Mouse (Mus musculus) liver, embryonic 14.5 days (tissue): Measurements from ENCODE around the gene Stag1. TPM values are rescaled to one million over a fixed set of nuclear protein-coding genes. Genes with fewer than 3 reads are reported as not detected.

Source experiments
- ATAC-seq: fragments of 200-750 bp; cut with Nextera tagmentation; 2 replicates; pipeline ENCODE4 v1.8.0; 2017; ENCODE audit warnings: moderate number of reproducible peaks, mild to moderate bottlenecking, moderate library complexity; ENCODE audit not compliant: insufficient read depth
- DNase-seq, 3 experiments: peaks; one replicate each; pipeline ENCODE4 v3.0.0-alpha.2; 2012 to 2013; ENCODE audit warnings: low read depth in 3 of 3, low spot score in 3 of 3
- H3K27ac ChIP-seq: fragments of 300-500 bp; sonication (generic); 2 replicates; pipeline ENCODE4 v1.5.1; 2014; ENCODE audit warnings: moderate library complexity, mild to moderate bottlenecking, control low read depth, inconsistent platforms
- H3K27me3 ChIP-seq: fragments of 300-500 bp; sonication (generic); 2 replicates; pipeline ENCODE4 v1.6.1; 2014; ENCODE audit warnings: mild to moderate bottlenecking, low read length, moderate library complexity; ENCODE audit not compliant: control insufficient read depth, insufficient read depth
- H3K36me3 ChIP-seq: fragments of 300-500 bp; sonication (generic); replicated peaks from 2 replicates; pipeline ENCODE4 v1.6.1; 2014; ENCODE audit warnings: low read depth; ENCODE audit not compliant: control insufficient read depth, insufficient read depth
- H3K4me1 ChIP-seq, 2 experiments: fragments of 200-500 bp in 1 of 2; fragments of 300-500 bp in 1 of 2; sonication (generic) in 1 of 2; replicated peaks; 2 replicates each; pipeline ENCODE4 v1.6.1; 2012 to 2014; ENCODE audit warnings: antibody characterized with exemption in 1 of 2, inconsistent platforms in 1 of 2, low read length in 1 of 2; ENCODE audit not compliant: control insufficient read depth in 2 of 2, insufficient read depth in 2 of 2
- H3K4me2 ChIP-seq: fragments of 300-500 bp; sonication (generic); 2 replicates; pipeline ENCODE4 v1.6.1; 2014; ENCODE audit warnings: low read depth, mild to moderate bottlenecking, control low read depth, moderate library complexity
- H3K4me3 ChIP-seq, 2 experiments: fragments of 200-500 bp in 1 of 2; fragments of 300-500 bp in 1 of 2; sonication (generic) in 1 of 2; 2 replicates each; pipeline ENCODE4 v1.5.1; 2012 to 2014; ENCODE audit warnings: low read depth in 2 of 2, low read length in 2 of 2, mild to moderate bottlenecking in 2 of 2, control low read depth in 1 of 2, inconsistent platforms in 1 of 2, moderate library complexity in 1 of 2; ENCODE audit not compliant: insufficient read depth in 1 of 2
- H3K9ac ChIP-seq: fragments of 300-500 bp; sonication (generic); replicated peaks from 2 replicates; pipeline ENCODE4 v1.6.1; 2014; ENCODE audit warnings: mild to moderate bottlenecking, control low read depth, moderate library complexity
- H3K9me3 ChIP-seq: fragments of 300-500 bp; sonication (generic); 2 replicates; pipeline ENCODE4 v1.6.1; 2016; ENCODE audit warnings: low read length, mixed read lengths; ENCODE audit not compliant: control insufficient read depth
- CTCF ChIP-seq: IDR thresholded peaks from 2 replicates; pipeline ENCODE4 v1.5.1; 2016; ENCODE audit warnings: antibody characterized with exemption, low read depth, control low read depth
- EP300 ChIP-seq: IDR thresholded peaks from 2 replicates; pipeline ENCODE4 v1.6.1; 2016; ENCODE audit warnings: antibody characterized with exemption, low read depth
- WGBS: fragments of 180-500 bp; shearing (Covaris S2); extraction: QIAGEN DNeasy Blood & Tissue Kit; methylation state at CpG from one replicate; pipeline ENCODE4 v1.1.7; 2014; ENCODE audit not compliant: insufficient replicate concordance; 5-methylcytosine and 5-hydroxymethylcytosine counted together
- polyA plus RNA-seq, 2 experiments: library from polyadenylated mRNA; depleted of rRNA in 1 of 2; stranded (reverse) in 1 of 2; unstranded in 1 of 2; fragments of >200 nt; fragmentation: Nextera tagmentation in 1 of 2; extraction: Ambion mirVana in 1 of 2; gene quantifications; 2 replicates each; pipeline versions ENCODE4 v1.2.1 to v1.2.3; 2012 to 2014

Gene Stag1
- polyA plus RNA-seq, 2 experiments: 11.6 to 18.2 TPM

- Histone ChIP-seq H3K36me3 (no peaks in the 10 kb centered on the region), H3K4me1 (no peaks in the 10 kb centered on the region), H3K9ac (no peak overlapping the region), H3K9me3 (no peaks in the 10 kb centered on the region), H3K4me2 (no peak overlapping the region), H3K4me3 (no peak overlapping the region), H3K27ac (no peak overlapping the region), H3K27me3 (no peaks in the 10 kb centered on the region)
- no peak for ATAC-seq
- 73% methylated on average over 10 of the region's 10 CpGs for WGBS
- no peak for TF ChIP-seq EP300
- TF ChIP-seq CTCF: no peak
- DNase-seq: no peak
These were observed 37.2 kb upstream of the Stag1 start for GRCm38 (mm10) chr9:100560251-100560890.

GRCm38 (mm10) chr9:100569798-100570625, 27.6 kb upstream of the Stag1 start:
- peak overlapping the region; percentile 64 for H3K4me2 ChIP-seq
- no peaks in the 10 kb centered on the region for H3K9me3 ChIP-seq
- no peaks in the 10 kb centered on the region for H3K4me1 ChIP-seq
- H3K9ac ChIP-seq: no peak overlapping the region
- peak; percentile 28; the same call in 1 of the 2 replicates for ATAC-seq
- H3K4me3 ChIP-seq: peak overlapping the region; percentile 48 to 52
- H3K36me3 ChIP-seq: no peaks in the 10 kb centered on the region
- no peak for DNase-seq
- 8% methylated on average over 32 of the region's 32 CpGs for WGBS
- TF ChIP-seq EP300 (no peak), CTCF (peak; percentile 18; the same call in 1 of the 2 replicates)
- no peak overlapping the region for H3K27ac ChIP-seq
- H3K27me3 ChIP-seq: peaks cover 26% of the 10 kb centered on the region

DNA sequence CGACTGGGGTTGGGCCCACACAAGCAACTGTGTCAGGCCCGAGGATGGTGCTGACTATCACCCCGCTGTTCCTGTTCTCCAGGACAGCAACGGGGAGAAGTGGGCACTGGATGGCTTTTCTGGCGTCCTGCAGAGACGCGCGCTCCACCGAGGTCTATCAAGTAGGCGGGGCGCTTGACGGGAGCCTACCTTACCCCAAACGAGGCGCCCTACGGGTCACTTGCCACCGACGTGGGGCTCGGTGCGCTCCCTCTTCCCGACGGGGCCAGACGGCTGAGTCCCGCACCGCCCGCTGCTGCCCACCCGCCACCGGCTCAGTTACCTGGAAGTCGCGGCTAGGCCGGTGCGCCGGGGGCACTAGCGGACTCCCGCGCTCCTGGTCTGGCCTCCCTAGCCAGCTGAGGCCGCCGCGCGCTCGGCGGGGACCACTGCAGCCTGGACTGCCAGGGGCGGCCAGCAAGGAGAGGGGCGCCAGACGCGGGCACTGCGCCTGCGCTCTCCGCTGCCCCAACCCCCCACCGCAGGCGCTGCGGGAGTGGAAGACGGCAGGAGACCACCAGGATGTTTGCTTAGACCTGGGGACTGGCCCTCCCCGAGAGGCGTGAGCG, 26.9 kb upstream of the Stag1 start, which contains the start of gene Slc35g2:
Gene Slc35g2 (minus strand): TSS at position 465 of the 608 bp plus-strand sequence.
- H3K9me3 ChIP-seq: no peaks in the 10 kb centered on the region
- WGBS: 0% methylated on average over 55 of the region's 55 CpGs
- ATAC-seq (no peak), DNase-seq (no peak)
- TF ChIP-seq EP300 (no peak), CTCF (no peak)
- H3K9ac ChIP-seq: no peak within 1 kb of the TSS
- H3K27me3 ChIP-seq: peaks cover 26% of the 10 kb centered on the region
- no peaks in the 10 kb centered on the region for H3K4me1 ChIP-seq
- H3K4me2 ChIP-seq: peak within 1 kb of the TSS; percentile 64
- no peak within 1 kb of the TSS for H3K27ac ChIP-seq
- H3K36me3 ChIP-seq: no peaks in the 10 kb centered on the region
- H3K4me3 ChIP-seq: peak within 1 kb of the TSS; percentile 48 to 52

- WGBS: 61% methylated on average over 1 of the region's 1 CpGs
- no peak overlapping the region for H3K27ac ChIP-seq
- H3K4me2 ChIP-seq: no peak overlapping the region
- no peaks in the 10 kb centered on the region for H3K36me3 ChIP-seq
- no peak overlapping the region for H3K4me3 ChIP-seq
- no peaks in the 10 kb centered on the region for H3K9me3 ChIP-seq
- ATAC-seq (no peak), DNase-seq (no peak)
- no peaks in the 10 kb centered on the region for H3K4me1 ChIP-seq
- TF ChIP-seq EP300 (no peak), CTCF (no peak)
- H3K9ac ChIP-seq: no peak overlapping the region
- peaks cover 26% of the 10 kb centered on the region for H3K27me3 ChIP-seq
These were observed 26.1 kb upstream of the Stag1 start for GRCm38 (mm10) chr9:100571511-100571910.

DNA sequence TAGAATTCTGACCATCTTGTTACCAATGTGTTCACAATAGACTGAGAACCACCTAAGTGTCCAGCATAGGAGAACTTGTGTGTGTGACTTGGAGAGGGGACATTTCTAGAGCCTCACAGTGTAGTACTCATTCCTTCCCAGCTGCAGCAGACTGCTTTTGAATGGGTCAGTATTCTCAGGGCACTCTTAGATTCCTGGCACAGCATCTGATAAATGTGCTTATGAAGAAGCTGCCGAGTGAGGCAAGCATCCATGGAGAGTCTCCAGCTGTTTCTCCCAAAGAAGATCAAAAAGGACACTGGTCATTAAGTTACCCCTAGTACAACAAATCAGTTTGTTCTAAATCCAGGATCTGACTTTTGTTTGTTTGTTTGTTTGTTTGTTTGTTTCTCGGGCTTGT, 24.3 kb upstream of the Stag1 start:
- no peaks in the 10 kb centered on the region for H3K9me3 ChIP-seq
- no peak for DNase-seq
- WGBS: 64% methylated on average over 2 of the region's 2 CpGs

More for the DNA sequence above, 24.3 kb upstream of the Stag1 start:
- Histone ChIP-seq H3K9ac (no peak overlapping the region), H3K4me1 (no peaks in the 10 kb centered on the region), H3K27me3 (peaks cover 26% of the 10 kb centered on the region), H3K36me3 (no peaks in the 10 kb centered on the region), H3K4me3 (no peak overlapping the region), H3K27ac (no peak overlapping the region), H3K4me2 (no peak overlapping the region)
- TF ChIP-seq EP300 (no peak), CTCF (no peak)
- ATAC-seq: no peak
